Mouse (Mus musculus) liver, postnatal 0 days (tissue): ENCODE data around the gene Uqcc3.

Source experiments
- CTCF ChIP-seq: sonication (generic); IDR thresholded peaks from 2 replicates; pipeline ENCODE4 v1.5.1; 2016; ENCODE audit warnings: antibody characterized with exemption, low read depth
- EP300 ChIP-seq: IDR thresholded peaks from 2 replicates; pipeline ENCODE4 v1.6.1; 2016; ENCODE audit warnings: antibody characterized with exemption, low read depth, mild to moderate bottlenecking

- TF ChIP-seq CTCF (no peak), EP300 (no peak)
Measured at GRCm38 (mm10) chr19:8851639-8852038, 29.1 kb downstream of the Uqcc3 start.
